In genomic region chr11:54960251-54960650, GRCm38 (mm10) we compare ENCODE assay signal across 24 mouse cellular contexts.
"Had no signal": no experiment of that assay in that cellular context is flagged by ENCODE, and none has a peak within 500 bp of the region (broad histone marks: within the 10 kb centered on the region; RNA-seq: fewer than 3 reads in every experiment).

No protein-coding gene starts in this region.

- H3K4me1 ChIP-seq: hindbrain, embryonic 12.5 days had no signal

- DNase-seq: gastrocnemius, postnatal 10 days; gastrocnemius, postnatal 25 days; heart, adult 18-20 months; heart, postnatal 10 days; heart, postnatal 4 days; kidney, adult 11 months; kidney, adult 2 months; kidney, adult 9 months; kidney, postnatal 14 days; kidney, postnatal 36 days; layer of hippocampus, adult 9-11 months; layer of hippocampus, postnatal 36 days; liver; liver, embryonic 13.5 days had no signal

- ATAC-seq: hindbrain, embryonic 16.5 days; intestine, embryonic 16.5 days had no signal

- H3K36me3 ChIP-seq: heart, embryonic 10.5 days; heart, embryonic 12.5 days; hindbrain, embryonic 10.5 days; hindbrain, embryonic 12.5 days; kidney, embryonic 15.5 days; limb, embryonic 10.5 days; limb, embryonic 12.5 days; liver, embryonic 13.5 days; liver, embryonic 15.5 days had no signal

- H3K9me3 ChIP-seq: heart, embryonic 10.5 days; heart, embryonic 12.5 days; hindbrain, embryonic 10.5 days; hindbrain, embryonic 12.5 days; kidney, embryonic 15.5 days; limb, embryonic 10.5 days; limb, embryonic 12.5 days; liver, embryonic 13.5 days; liver, embryonic 15.5 days had no signal

- H3K4me3 ChIP-seq: heart, embryonic 10.5 days; heart, embryonic 12.5 days; hindbrain, embryonic 10.5 days; hindbrain, embryonic 12.5 days; kidney, embryonic 15.5 days; limb, embryonic 10.5 days; limb, embryonic 12.5 days; liver, embryonic 13.5 days; liver, embryonic 15.5 days had no signal

- H3K27me3 ChIP-seq: heart, embryonic 12.5 days; hindbrain, embryonic 12.5 days; kidney, embryonic 15.5 days; limb, embryonic 12.5 days; liver, embryonic 13.5 days; liver, embryonic 15.5 days had no signal
